Mouse (Mus musculus): ENCODE data around the gene Mmp25.
A peak's percentile ranks its signal among the peaks of the same experiment; 100 is the strongest.
"Not testable (repeated sequence)": the region's sequence is repeated elsewhere in the genome, so short reads cannot be mapped to it uniquely, and the experiment has no call there.

Mmp25 gene

DNA sequence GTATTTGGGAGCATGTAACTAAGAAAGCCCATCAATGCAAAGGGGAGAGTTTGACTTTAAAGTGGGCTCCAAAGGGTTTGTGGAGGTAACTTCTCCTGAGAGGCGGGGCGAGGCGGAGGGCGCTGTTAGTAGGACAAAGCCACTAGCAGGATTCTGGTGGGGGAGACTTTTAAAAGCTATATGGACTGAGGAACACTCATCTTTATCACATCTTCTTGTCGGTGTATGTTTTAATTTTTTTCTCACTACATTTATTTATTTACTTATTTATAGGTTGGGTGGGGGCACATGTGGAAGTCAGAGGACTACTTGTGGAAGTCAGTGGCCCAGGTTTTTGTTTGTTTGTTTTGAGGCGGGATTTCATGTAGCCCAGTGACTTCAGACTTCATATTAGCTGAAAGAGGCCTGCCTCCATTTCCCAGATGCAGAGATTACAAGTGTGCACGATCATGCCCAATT lies 45.4 kb downstream of the Mmp25 start:
- DNase-seq, result no peak

- DNase-seq, result peak; percentile 92
These were observed 46.2 kb downstream of the Mmp25 start, which contains the start of gene Zfp13 for GRCm38 (mm10) chr17:23598582-23599552. Zfp13 (minus strand) TSS chr17:23599487.

GRCm38 (mm10) chr17:23595139-23595538 lies 49.9 kb downstream of the Mmp25 start:
- DNase-seq, result not testable (repeated sequence)

DNA sequence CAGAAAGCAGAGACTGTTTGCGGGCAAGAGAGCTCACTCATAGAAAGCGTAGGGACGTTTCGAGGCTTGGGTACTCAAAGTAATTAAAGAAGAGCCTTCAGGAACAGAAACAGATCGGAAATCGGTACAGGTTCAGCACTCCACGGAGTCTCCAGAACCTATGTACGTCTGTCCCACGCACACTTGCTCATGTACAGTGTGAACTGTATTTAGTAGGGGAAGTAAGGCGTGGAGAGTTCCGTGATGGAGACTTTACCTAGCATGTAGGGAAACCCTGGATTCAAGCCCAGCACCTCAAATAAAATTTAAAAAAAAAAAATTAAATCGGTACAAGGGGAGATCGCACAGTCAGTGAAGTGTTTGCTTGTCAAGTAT lies 52.2 kb downstream of the Mmp25 start:
- DNase-seq, result no peak

- peak; percentile 98 for DNase-seq
These were observed 52.7 kb downstream of the Mmp25 start for GRCm38 (mm10) chr17:23592208-23592925.

GRCm38 (mm10) chr17:23587253-23587652 lies 57.8 kb downstream of the Mmp25 start:
- no peak for DNase-seq

DNA sequence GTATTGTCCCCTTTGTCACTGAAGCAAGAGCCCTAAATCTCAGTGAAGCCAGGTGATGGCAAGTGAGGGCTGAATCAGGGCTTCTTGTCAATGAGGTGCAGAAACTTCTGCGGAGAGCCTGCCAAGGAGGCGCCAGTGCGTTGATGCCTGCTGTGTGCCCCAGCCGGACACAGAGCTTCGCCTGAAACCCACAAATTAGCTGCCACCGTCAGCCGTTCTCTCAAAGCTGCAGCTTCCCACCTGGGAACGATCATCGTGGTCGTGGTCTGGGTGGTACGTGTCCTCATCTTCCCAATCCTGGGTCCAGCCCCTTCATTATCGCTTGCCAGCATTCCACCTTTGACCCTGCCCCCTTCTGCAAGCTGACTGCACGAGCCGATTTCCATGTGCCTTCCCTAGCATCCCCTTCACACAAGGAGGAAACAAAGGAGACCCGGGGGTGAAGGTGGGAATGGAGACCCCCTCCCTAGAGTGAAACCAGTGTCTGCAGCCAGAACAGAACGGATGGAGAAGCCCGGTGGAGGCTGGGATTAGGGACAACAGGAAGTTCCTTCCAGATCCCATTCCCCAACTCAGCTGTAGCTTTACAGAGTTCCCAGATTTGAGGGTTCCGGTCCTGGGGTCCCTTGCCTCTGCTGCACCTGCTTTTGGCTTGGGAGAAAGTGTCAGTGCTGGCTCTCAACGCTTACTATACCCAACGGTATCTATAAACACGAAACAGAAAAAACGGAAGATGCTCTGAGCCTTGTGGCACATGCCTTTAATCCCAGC lies 59.2 kb downstream of the Mmp25 start:
- DNase-seq, result peak; percentile 68

DNA sequence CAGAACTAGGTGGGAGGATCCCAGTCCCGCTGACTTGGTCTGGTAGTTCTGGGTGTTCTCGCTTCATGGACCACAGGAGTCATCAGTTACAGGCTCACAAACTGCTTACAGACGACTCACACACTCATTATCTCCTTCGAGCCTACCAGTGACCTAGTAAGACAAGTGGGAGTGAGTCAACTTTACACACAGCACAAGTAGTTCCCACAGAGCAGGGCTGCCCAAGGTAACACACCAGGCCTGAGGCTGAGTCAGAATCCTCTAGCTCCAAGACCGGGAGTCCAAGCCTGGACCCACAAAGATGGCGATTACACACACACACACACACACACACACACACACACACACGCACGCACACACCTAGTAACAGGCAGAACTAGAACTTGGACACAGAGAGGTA lies 60.3 kb downstream of the Mmp25 start:
- DNase-seq, result no peak

Measured in kidney, postnatal 14 days (tissue).